Mouse (Mus musculus) C2C12 (cell line): ENCODE results near the gene Stk4.

Experiments
- CEBPB ChIP-seq: IDR thresholded peaks from one replicate; pipeline ENCODE4 v1.6.1; 2011; ENCODE audit warnings: low read depth, mild to moderate bottlenecking, control low read depth, moderate library complexity
- CTCF ChIP-seq: IDR thresholded peaks from one replicate; pipeline ENCODE4 v1.5.1; 2011; ENCODE audit not compliant: control insufficient read depth, insufficient read depth, insufficient read length
- MYOG ChIP-seq: IDR thresholded peaks from one replicate; pipeline ENCODE4 v1.6.1; 2011; ENCODE audit not compliant: control insufficient read depth, insufficient read length; ENCODE audit errors: extremely low read depth
- USF1 ChIP-seq: IDR thresholded peaks from one replicate; pipeline ENCODE4 v1.6.1; 2011; ENCODE audit warnings: low read depth, mild to moderate bottlenecking, control low read depth, moderate library complexity

DNA sequence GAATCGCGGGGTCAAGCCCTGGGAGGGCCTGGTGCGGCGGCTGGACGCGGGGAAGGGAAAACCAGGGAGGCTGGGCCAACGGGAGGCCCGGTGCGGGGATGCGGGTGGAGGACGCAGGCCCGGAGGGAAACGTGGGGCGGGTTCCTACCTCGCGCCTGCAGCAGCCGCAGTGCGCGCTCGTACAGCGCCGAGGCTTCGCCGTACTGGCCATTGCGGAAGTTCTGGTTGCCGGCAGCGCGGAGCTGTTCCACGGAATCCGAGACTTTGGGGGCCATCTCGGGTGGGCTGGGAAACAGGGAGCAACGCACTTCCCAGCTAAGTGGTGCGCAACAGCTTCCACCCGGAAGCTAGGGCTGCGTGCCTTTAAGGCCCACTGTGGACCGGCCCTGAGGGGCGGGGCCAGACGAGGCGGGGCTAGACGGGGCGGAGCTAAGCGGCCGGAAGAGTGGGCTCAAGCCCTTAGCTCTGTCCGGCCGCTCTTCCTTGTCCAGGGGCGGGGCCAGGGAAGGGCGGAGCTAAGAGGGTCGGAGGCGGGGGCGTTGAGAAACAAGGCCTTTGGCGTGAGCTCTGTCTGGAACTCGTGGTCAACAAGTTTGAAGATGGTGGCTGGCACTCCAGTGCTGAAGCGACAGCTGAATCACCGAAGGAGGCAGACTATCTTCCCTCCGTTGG lies 779 bp downstream of the Stk4 start, which contains the start of gene Tomm34:
- no peak for TF ChIP-seq USF1
- TF ChIP-seq CTCF, result no peak
- no peak for TF ChIP-seq MYOG
- no peak for TF ChIP-seq CEBPB
